Comparison of ENCODE assay signal across 11 mouse cellular contexts in the genomic region with DNA sequence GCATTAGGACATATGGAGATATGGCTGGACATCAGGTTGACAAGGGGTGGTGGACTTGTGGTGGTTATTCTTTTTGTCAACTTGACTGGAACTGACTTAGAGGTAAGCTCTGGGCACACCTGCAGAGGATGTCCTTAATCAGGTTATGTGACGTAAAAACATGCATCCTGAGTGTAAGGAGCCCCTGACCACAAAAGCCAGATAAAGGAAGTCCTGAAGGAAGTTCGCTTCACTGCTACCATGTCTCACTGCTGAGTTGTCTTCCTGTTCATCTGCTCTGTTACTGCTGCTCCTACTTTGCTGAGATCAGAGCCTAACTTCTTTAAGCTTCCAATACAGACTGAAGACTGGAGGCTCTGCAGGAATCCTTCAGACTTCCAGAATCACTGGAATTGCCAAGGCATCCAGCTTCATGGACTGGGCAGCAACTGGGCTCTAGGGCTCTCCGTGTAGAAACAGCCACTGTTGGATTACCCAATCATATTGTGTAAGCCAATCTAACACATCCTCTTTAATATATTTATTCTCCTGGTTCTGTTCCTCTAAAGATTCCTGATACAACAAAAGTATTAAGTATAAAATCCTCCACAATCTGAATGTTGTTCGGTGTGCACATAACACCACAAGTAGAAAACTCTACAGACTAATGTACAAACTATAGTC.
A peak's percentile ranks its signal among the peaks of the same experiment; 100 is the strongest.
DNase-seq lines count a peak whose midpoint lies in the region; ATAC-seq and TF ChIP-seq lines count a peak whose summit lies in the region.
"Had no signal": no experiment of that assay in that cellular context is flagged by ENCODE, and none has a peak within 500 bp of the region (broad histone marks: within the 10 kb centered on the region; RNA-seq: fewer than 3 reads in every experiment).

No protein-coding gene starts in this region.

- DNase-seq in limb, embryonic 11.5 days (ENCODE audit: low spot score): peak; percentile 12
- DNase-seq in limb, embryonic 10.5 days (ENCODE audit: low spot score): no peak
- peak; percentile 53 for DNase-seq in T-cell, adult 2 months (ENCODE audit: low spot score)
- DNase-seq in thymus, postnatal 14 days: peak; percentile 64
- DNase-seq in adrenal gland, adult 8-10 months: no peak
- no peak for DNase-seq in adrenal gland, postnatal 25 days
- no peak for DNase-seq in midbrain, postnatal 0 days (ENCODE audit: low spot score)
- DNase-seq: kidney, postnatal 10 days had no signal

- H3K4me2 ChIP-seq in limb, embryonic 11.5 days (ENCODE audit: low read depth, severe bottlenecking): no peak overlapping the region
- no peak overlapping the region for H3K4me2 ChIP-seq in midbrain, postnatal 0 days (ENCODE audit: low read depth, low read length, poor library complexity, severe bottlenecking)

- no peak overlapping the region for H3K27ac ChIP-seq in limb, embryonic 11.5 days (replicated peaks; ENCODE audit: low read depth, low read length)
- H3K27ac ChIP-seq in limb, embryonic 10.5 days: no peak overlapping the region
- no peak overlapping the region for H3K27ac ChIP-seq in midbrain, postnatal 0 days (ENCODE audit: low read depth, low read length)
- H3K27ac ChIP-seq: liver, embryonic 14.5 days had no signal

- no peaks in the 10 kb centered on the region for H3K36me3 ChIP-seq in limb, embryonic 11.5 days (ENCODE audit: control insufficient read depth, insufficient read depth, low read length)
- no peaks in the 10 kb centered on the region for H3K36me3 ChIP-seq in limb, embryonic 10.5 days
- H3K36me3 ChIP-seq in megakaryocyte, embryonic 14.5 days (replicated peaks; ENCODE audit: low read length): no peaks in the 10 kb centered on the region
- no peaks in the 10 kb centered on the region; the same call in 1 of the 2 replicates for H3K36me3 ChIP-seq in midbrain, postnatal 0 days (ENCODE audit: insufficient read depth, low read length)

- H3K9ac ChIP-seq in limb, embryonic 11.5 days (ENCODE audit: low read length): no peak overlapping the region
- no peak overlapping the region for H3K9ac ChIP-seq in midbrain, postnatal 0 days (replicated peaks; ENCODE audit: low read length, poor library complexity, severe bottlenecking)
- H3K9ac ChIP-seq: liver, embryonic 14.5 days had no signal

- no peaks in the 10 kb centered on the region for H3K27me3 ChIP-seq in limb, embryonic 11.5 days (ENCODE audit: control insufficient read depth, insufficient read depth, low read length)
- no peaks in the 10 kb centered on the region for H3K27me3 ChIP-seq in limb, embryonic 10.5 days (ENCODE audit: low read depth, poor library complexity, severe bottlenecking)
- no peaks in the 10 kb centered on the region for H3K27me3 ChIP-seq in megakaryocyte, embryonic 14.5 days (replicated peaks)
- no peaks in the 10 kb centered on the region for H3K27me3 ChIP-seq in midbrain, postnatal 0 days (ENCODE audit: insufficient read depth, low read length)

- WGBS in limb, embryonic 11.5 days: 87% methylated on average over 4 of the region's 4 CpGs
- WGBS in limb, embryonic 10.5 days: 84% methylated on average over 4 of the region's 4 CpGs
- 88% methylated on average over 4 of the region's 4 CpGs for WGBS in midbrain, postnatal 0 days

- no peak for ATAC-seq in limb, embryonic 11.5 days (ENCODE audit: insufficient number of reproducible peaks, low FRiP score, low TSS enrichment, low read depth)
- no peak for ATAC-seq in midbrain, postnatal 0 days (ENCODE audit: low FRiP score)
- ATAC-seq: midbrain, embryonic 16.5 days had no signal

- no peaks in the 10 kb centered on the region for H3K9me3 ChIP-seq in limb, embryonic 11.5 days (ENCODE audit: control insufficient read depth, low read length)
- H3K9me3 ChIP-seq in limb, embryonic 10.5 days (replicated peaks): no peaks in the 10 kb centered on the region
- H3K9me3 ChIP-seq in megakaryocyte, embryonic 14.5 days: no peaks in the 10 kb centered on the region
- no peaks in the 10 kb centered on the region for H3K9me3 ChIP-seq in midbrain, postnatal 0 days (ENCODE audit: low read length)

- no peak overlapping the region for H3K4me3 ChIP-seq in limb, embryonic 11.5 days (ENCODE audit: low read depth, low read length)
- H3K4me3 ChIP-seq in limb, embryonic 10.5 days: no peak overlapping the region
- peak overlapping the region; percentile 0 for H3K4me3 ChIP-seq in megakaryocyte, embryonic 14.5 days (replicated peaks)
- H3K4me3 ChIP-seq in midbrain, postnatal 0 days (ENCODE audit: low read depth, low read length): no peak overlapping the region

- H3K4me1 ChIP-seq in limb, embryonic 11.5 days (ENCODE audit: control insufficient read depth, insufficient read depth, low read length): no peaks in the 10 kb centered on the region
- no peaks in the 10 kb centered on the region for H3K4me1 ChIP-seq in limb, embryonic 10.5 days
- peaks cover 36% of the 10 kb centered on the region for H3K4me1 ChIP-seq in megakaryocyte, embryonic 14.5 days
- no peaks in the 10 kb centered on the region for H3K4me1 ChIP-seq in midbrain, postnatal 0 days (ENCODE audit: insufficient read depth, low read length)

- TF ChIP-seq CTCF in midbrain, postnatal 0 days (IDR thresholded peaks at IDR 0.05): no peak

Comparison
In these comparisons a context has a peak if more than half of its experiments do, and no peak if none do; other contexts are left out.
1. DNase-seq: peak in limb, embryonic 11.5 days (single experiment), T-cell, adult 2 months (single experiment) and thymus, postnatal 14 days (single experiment); none in limb, embryonic 10.5 days (single experiment), adrenal gland, adult 8-10 months (single experiment), adrenal gland, postnatal 25 days (single experiment) and midbrain, postnatal 0 days (single experiment).